Mouse (Mus musculus) MEL (cell line): ENCODE measurements around the gene Vash2. TPM values are rescaled to one million over a fixed set of nuclear protein-coding genes. Genes with fewer than 3 reads are reported as not detected.
A peak's percentile ranks its signal among the peaks of the same experiment; 100 is the strongest.

Experiments
- DNase-seq: peaks from one replicate; pipeline ENCODE4 v3.0.0; 2011; ENCODE audit warnings: low read depth, low spot score
- H3K27ac ChIP-seq: 2 replicates; pipeline ENCODE4 v1.5.1; 2012; ENCODE audit warnings: low read depth, mild to moderate bottlenecking, control low read depth, low read length, moderate library complexity; ENCODE audit not compliant: control insufficient read depth
- H3K27me3 ChIP-seq, 2 experiments: fragments of 150-350 bp in 1 of 2; sonication (generic) in 1 of 2; 2 replicates each; pipeline ENCODE4 v1.6.1; 2012; ENCODE audit warnings: low read length in 2 of 2, mild to moderate bottlenecking in 2 of 2, improper control_type of control experiment in 1 of 2, moderate library complexity in 1 of 2; ENCODE audit not compliant: insufficient read depth in 2 of 2, control insufficient read depth in 1 of 2
- H3K36me3 ChIP-seq, 2 experiments: 2 replicates each; pipeline ENCODE4 v1.6.1; 2012 to 2014; ENCODE audit warnings: low read length in 2 of 2, improper control_type of control experiment in 1 of 2, inconsistent platforms in 1 of 2, mild to moderate bottlenecking in 1 of 2; ENCODE audit not compliant: insufficient read depth in 2 of 2, control insufficient read depth in 1 of 2
- H3K4me1 ChIP-seq, 2 experiments: fragments of 150-350 bp in 1 of 2; sonication (generic) in 1 of 2; 2 replicates each; pipeline ENCODE4 v1.6.1; 2012; ENCODE audit warnings: low read length in 2 of 2, improper control_type of control experiment in 1 of 2, mild to moderate bottlenecking in 1 of 2; ENCODE audit not compliant: insufficient read depth in 2 of 2, control insufficient read depth in 1 of 2
- H3K4me3 ChIP-seq, 2 experiments: fragments of 150-350 bp in 1 of 2; sonication (generic) in 1 of 2; 2 replicates each; pipeline ENCODE4 v1.5.1; 2012; ENCODE audit warnings: low read depth in 2 of 2, low read length in 2 of 2, mild to moderate bottlenecking in 2 of 2, moderate library complexity in 2 of 2, control low read depth in 1 of 2, improper control_type of control experiment in 1 of 2; ENCODE audit not compliant: control insufficient read depth in 1 of 2, insufficient read depth in 1 of 2
- H3K79me2 ChIP-seq: 2 replicates; pipeline ENCODE4 v1.6.1; 2012; ENCODE audit warnings: mild to moderate bottlenecking, low read length, moderate library complexity; ENCODE audit not compliant: control insufficient read depth, poor library complexity, insufficient read depth
- H3K9ac ChIP-seq: 2 replicates; pipeline ENCODE4 v1.6.1; 2012; ENCODE audit warnings: low read depth, mild to moderate bottlenecking, control low read depth, low read length, moderate library complexity; ENCODE audit not compliant: control insufficient read depth, poor library complexity, severe bottlenecking
- H3K9me3 ChIP-seq: fragments of 150-350 bp; sonication (generic); replicated peaks from 2 replicates; pipeline ENCODE4 v1.6.1; 2012; ENCODE audit warnings: mild to moderate bottlenecking, low read length, improper control_type of control experiment, moderate library complexity; ENCODE audit not compliant: insufficient read depth
- BHLHE40 ChIP-seq: IDR thresholded peaks from 2 replicates; pipeline ENCODE4 v1.6.1; 2012; ENCODE audit warnings: low read depth, mild to moderate bottlenecking, inconsistent platforms, low read length, improper control_type of control experiment, borderline replicate concordance
- CHD2 ChIP-seq: IDR thresholded peaks from 2 replicates; pipeline ENCODE4 v1.6.1; 2011; ENCODE audit warnings: low read length, improper control_type of control experiment
- CTCF ChIP-seq, 3 experiments: IDR thresholded peaks in 2 of 3; conservative IDR thresholded peaks in 1 of 3; 2 replicates each; pipeline ENCODE4 v1.5.1; 2011 to 2012; ENCODE audit warnings: low read length in 3 of 3, low read depth in 2 of 3, mild to moderate bottlenecking in 2 of 3, improper control_type of control experiment in 1 of 3, inconsistent platforms in 1 of 3, mixed read lengths in 1 of 3, moderate library complexity in 1 of 3; ENCODE audit not compliant: control insufficient read depth in 1 of 3, insufficient read depth in 1 of 3, poor library complexity in 1 of 3, severe bottlenecking in 1 of 3
- E2F4 ChIP-seq: IDR thresholded peaks from 2 replicates; pipeline ENCODE4 v1.6.1; 2011; ENCODE audit warnings: low read depth, low read length, improper control_type of control experiment, borderline replicate concordance
- ELF1 ChIP-seq: IDR thresholded peaks from 2 replicates; pipeline ENCODE4 v1.6.1; 2014; ENCODE audit warnings: low read depth, mild to moderate bottlenecking, inconsistent platforms, low read length, improper control_type of control experiment, moderate library complexity
- HCFC1 ChIP-seq: IDR thresholded peaks from 2 replicates; pipeline ENCODE4 v1.6.1; 2012; ENCODE audit warnings: low read depth, mild to moderate bottlenecking, inconsistent platforms, low read length, improper control_type of control experiment, moderate library complexity
- KAT2A ChIP-seq: conservative IDR thresholded peaks from 2 replicates; pipeline ENCODE4 v1.6.1; 2012; ENCODE audit warnings: low read depth, low read length, improper control_type of control experiment, inconsistent platforms
- MEF2A ChIP-seq: IDR thresholded peaks from 2 replicates; pipeline ENCODE4 v1.6.1; 2014; ENCODE audit warnings: low read depth, mild to moderate bottlenecking, inconsistent platforms, low read length, improper control_type of control experiment; ENCODE audit not compliant: poor library complexity, insufficient replicate concordance, severe bottlenecking; ENCODE audit errors: extremely low read depth
- MXI1 ChIP-seq: IDR thresholded peaks from 2 replicates; pipeline ENCODE4 v1.6.1; 2011; ENCODE audit warnings: mild to moderate bottlenecking, low read depth, low read length, improper control_type of control experiment
- MYB ChIP-seq: IDR thresholded peaks from 2 replicates; pipeline ENCODE4 v1.6.1; 2011; ENCODE audit warnings: mild to moderate bottlenecking, low read depth, low read length, improper control_type of control experiment
- POLR2A ChIP-seq, 2 experiments: IDR thresholded peaks; 2 replicates each; pipeline ENCODE4 v1.6.1; 2011 to 2012; ENCODE audit warnings: low read length in 2 of 2, mild to moderate bottlenecking in 2 of 2, control low read depth in 1 of 2, improper control_type of control experiment in 1 of 2, low read depth in 1 of 2, moderate library complexity in 1 of 2; ENCODE audit not compliant: control insufficient read depth in 1 of 2, insufficient read depth in 1 of 2, poor library complexity in 1 of 2
- POLR2AphosphoS5 ChIP-seq: IDR thresholded peaks from 2 replicates; pipeline ENCODE4 v1.6.1; 2012; ENCODE audit warnings: low read depth, borderline replicate concordance, mild to moderate bottlenecking, inconsistent platforms, low read length, moderate library complexity, mixed read lengths
- RAD21 ChIP-seq: IDR thresholded peaks from 2 replicates; pipeline ENCODE4 v1.6.1; 2011; ENCODE audit warnings: mild to moderate bottlenecking, low read depth, low read length, improper control_type of control experiment
- TCF12 ChIP-seq: IDR thresholded peaks from 2 replicates; pipeline ENCODE4 v1.6.1; 2014; ENCODE audit warnings: low read depth, mild to moderate bottlenecking, inconsistent platforms, low read length, improper control_type of control experiment, moderate library complexity
- USF1 ChIP-seq: IDR thresholded peaks from 2 replicates; pipeline ENCODE4 v1.6.1; 2014; ENCODE audit warnings: low read depth, mild to moderate bottlenecking, inconsistent platforms, low read length, improper control_type of control experiment, moderate library complexity
- ZC3H11A ChIP-seq: IDR thresholded peaks from 2 replicates; pipeline ENCODE4 v1.6.1; 2012; ENCODE audit warnings: low read depth, mild to moderate bottlenecking, inconsistent platforms, low read length, improper control_type of control experiment
- ZMIZ1 ChIP-seq: IDR thresholded peaks from 2 replicates; pipeline ENCODE4 v1.6.1; 2012; ENCODE audit warnings: low read depth, mild to moderate bottlenecking, inconsistent platforms, low read length, improper control_type of control experiment, moderate library complexity
- polyA plus RNA-seq, 2 experiments: library from polyadenylated mRNA; stranded (reverse) in 1 of 2; unstranded in 1 of 2; fragments of >175 nt in 1 of 2; fragments of >200 nt in 1 of 2; gene quantifications; 2 replicates each; pipeline versions ENCODE4 v1.2.1 to v1.2.4; 2012; ENCODE audit warnings: low replicate concordance in 2 of 2, low read depth in 1 of 2; ENCODE audit not compliant: insufficient read length in 2 of 2, insufficient read depth in 1 of 2, missing spikeins in 1 of 2
- total RNA-seq: library from RNA; depleted of rRNA; stranded (reverse); fragments of 300-350 nt; gene quantifications from 2 replicates; pipeline ENCODE4 v1.2.3, GENCODE M21; 2012

The Vash2 gene
- total and polyA plus RNA-seq, 3 experiments = 2.6 to 9.8 TPM; not detected in 1

DNA sequence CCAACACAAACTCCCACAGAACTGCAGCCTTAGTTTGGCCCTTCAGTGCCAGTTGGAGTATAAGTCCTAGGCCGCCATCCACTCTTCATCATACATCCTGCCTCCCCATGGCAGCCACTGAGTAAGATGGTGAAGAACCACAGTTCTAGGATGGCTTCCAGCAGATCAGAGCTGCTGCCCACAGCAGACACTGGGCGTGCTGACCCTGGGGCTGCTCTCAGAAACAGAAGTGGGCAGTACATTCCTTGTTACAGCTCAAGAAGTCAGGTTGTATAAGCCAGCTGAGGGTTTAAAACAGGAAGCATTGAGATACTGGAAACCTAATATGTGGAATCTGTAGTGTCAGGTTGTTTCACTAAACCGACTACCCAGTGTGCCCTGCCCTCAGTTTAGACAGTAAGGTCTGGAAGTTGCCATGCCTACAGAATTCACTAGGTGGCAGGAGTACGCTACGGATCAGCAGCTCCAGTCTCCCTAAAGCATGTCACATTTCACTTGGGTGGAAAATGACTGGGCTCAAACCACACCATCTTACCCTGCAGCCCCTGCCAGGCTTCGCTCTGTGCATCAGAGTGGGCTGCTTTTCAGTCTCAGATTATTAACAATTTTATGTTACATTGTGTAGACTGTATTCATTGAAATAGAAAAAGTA lies 34.9 kb downstream of the Vash2 start (continued):
- TF ChIP-seq USF1 (no peak), TCF12 (no peak), CTCF (IDR thresholded peaks at IDR 0.05 in 2 of 3, conservative IDR thresholded peaks at IDR 0.05 in 1 of 3; ENCODE audit: control insufficient read depth in 1 of 3, insufficient read depth in 1 of 3, low read depth in 2 of 3, low read length in 3 of 3, poor library complexity in 1 of 3, severe bottlenecking in 1 of 3) (peak; percentile 74 to 91 (median 87)), BHLHE40 (no peak), E2F4 (no peak), HCFC1 (no peak), RAD21 (peak; percentile 96), MEF2A (no peak)
- TF ChIP-seq, all 39 proteins: peak for 6

DNA sequence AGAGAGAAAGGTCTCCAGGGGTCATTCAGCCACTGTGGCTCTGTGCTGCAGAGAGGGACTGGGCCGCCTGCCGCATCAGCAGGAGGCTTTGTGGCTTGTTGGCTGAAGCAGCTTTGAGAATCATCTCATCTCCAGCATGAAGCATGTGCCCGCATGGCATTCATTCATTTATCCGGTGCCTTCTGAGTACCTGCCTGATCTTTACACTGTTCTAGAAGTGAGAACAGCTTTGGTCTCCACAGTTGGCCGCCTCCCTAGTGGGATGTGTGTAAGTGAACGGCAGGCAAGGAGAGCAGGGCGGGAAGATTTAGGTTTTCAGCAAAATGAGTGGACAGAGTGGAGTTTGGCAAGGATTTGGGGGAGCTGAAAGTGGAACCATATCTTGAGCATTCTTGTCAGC lies 39.3 kb downstream of the Vash2 start:
- no peaks in the 10 kb centered on the region for H3K27me3 ChIP-seq
- peaks cover 0 to 17% of the 10 kb centered on the region in 2 experiments; a peak in 2 of 4 replicates for H3K36me3 ChIP-seq
- H3K79me2 ChIP-seq = no peaks in the 10 kb centered on the region
- DNase-seq = no peak
- no peak overlapping the region for H3K27ac ChIP-seq
- no peaks in the 10 kb centered on the region for H3K9me3 ChIP-seq
- H3K9ac ChIP-seq = no peak overlapping the region
- TF ChIP-seq RAD21 (no peak), CHD2 (no peak), ZMIZ1 (no peak), KAT2A (no peak), MYB (no peak)
- H3K4me1 ChIP-seq = no peaks in the 10 kb centered on the region
- H3K4me3 ChIP-seq = no peak overlapping the region

DNA sequence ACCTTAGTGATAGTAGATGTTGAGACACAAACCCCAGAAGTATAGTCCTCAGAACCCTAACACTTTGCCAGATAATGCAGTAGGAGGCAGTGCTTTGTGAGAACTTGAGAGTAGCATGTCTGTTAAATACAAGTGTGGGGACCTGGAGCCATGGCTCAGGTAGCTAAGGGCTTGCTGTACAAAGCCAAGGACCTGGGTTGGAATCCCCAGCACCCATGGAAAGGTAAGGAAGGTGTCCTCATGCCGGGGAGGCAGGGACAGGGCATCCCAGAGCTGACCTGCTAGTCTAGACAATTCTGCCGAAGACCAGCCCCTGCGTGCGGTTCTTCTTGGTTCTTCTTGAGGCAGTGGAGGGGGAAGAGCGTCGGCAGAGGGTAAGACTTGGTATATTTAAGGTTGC lies 48.9 kb downstream of the Vash2 start:
- DNase-seq = no peak
- no peaks in the 10 kb centered on the region for H3K9me3 ChIP-seq
- H3K79me2 ChIP-seq = peaks cover 9% of the 10 kb centered on the region
- H3K27ac ChIP-seq = no peak overlapping the region
- H3K4me3 ChIP-seq = no peak overlapping the region
- peaks cover 3 to 9% of the 10 kb centered on the region in 2 experiments for H3K36me3 ChIP-seq
- no peak overlapping the region for H3K9ac ChIP-seq
- no peaks in the 10 kb centered on the region for H3K27me3 ChIP-seq
- TF ChIP-seq ELF1 = no peak
- no peak for TF ChIP-seq BHLHE40
- no peak for TF ChIP-seq POLR2AphosphoS5
- no peak for TF ChIP-seq MXI1
- TF ChIP-seq E2F4 = no peak
- TF ChIP-seq ZMIZ1 = no peak
- no peak for TF ChIP-seq ZC3H11A
- no peak for TF ChIP-seq MEF2A
- TF ChIP-seq POLR2A (IDR thresholded peaks at IDR 0.05; ENCODE audit: control insufficient read depth in 1 of 2, insufficient read depth in 1 of 2, low read depth in 1 of 2, low read length in 2 of 2, poor library complexity in 1 of 2) = no peak
- H3K4me1 ChIP-seq = peaks cover 3% of the 10 kb centered on the region in 2 experiments; a peak in 3 of 4 replicates
